Mouse (Mus musculus) MEL-GATA-1-ER (cell line): Measurements from ENCODE around the gene Smg6.

Source experiments
- DNase-seq: peaks from one replicate; pipeline ENCODE4 v3.0.0-alpha.2; 2012; ENCODE audit warnings: low read depth; ENCODE audit errors: extremely low read depth

The Smg6 gene

GRCm38 (mm10) chr11:75102763-75103339 is 177.2 kb downstream of the Smg6 start:
- DNase-seq, result no peak

GRCm38 (mm10) chr11:75106614-75107013 is 181.0 kb downstream of the Smg6 start:
- no peak for DNase-seq

- no peak for DNase-seq
Measured at GRCm38 (mm10) chr11:75108909-75109308, 183.3 kb downstream of the Smg6 start.

GRCm38 (mm10) chr11:75116379-75116778 is 190.8 kb downstream of the Smg6 start:
- no peak for DNase-seq

GRCm38 (mm10) chr11:75118141-75118540 is 192.5 kb downstream of the Smg6 start:
- no peak for DNase-seq

- no peak for DNase-seq
Measured at GRCm38 (mm10) chr11:75119298-75119697, 193.7 kb downstream of the Smg6 start.

- DNase-seq, result no peak
Measured at GRCm38 (mm10) chr11:75119841-75120240, 194.2 kb downstream of the Smg6 start.

GRCm38 (mm10) chr11:75121348-75121747 is 195.7 kb downstream of the Smg6 start:
- no peak for DNase-seq

- no peak for DNase-seq
Measured at GRCm38 (mm10) chr11:75124406-75124805, 198.8 kb downstream of the Smg6 start.

- no peak for DNase-seq
Measured at GRCm38 (mm10) chr11:75126384-75126783, 200.8 kb downstream of the Smg6 start.

- no peak for DNase-seq
Measured at GRCm38 (mm10) chr11:75129481-75129880, 203.9 kb downstream of the Smg6 start.

- no peak for DNase-seq
Measured at GRCm38 (mm10) chr11:75131300-75131699, 205.7 kb downstream of the Smg6 start.

- no peak for DNase-seq
Measured at GRCm38 (mm10) chr11:75132278-75132677, 206.7 kb downstream of the Smg6 start.

- DNase-seq, result no peak
Measured at GRCm38 (mm10) chr11:75133391-75133790, 207.8 kb downstream of the Smg6 start.

- no peak for DNase-seq
Measured at GRCm38 (mm10) chr11:75133951-75134350, 208.3 kb downstream of the Smg6 start.

- no peak for DNase-seq
Measured at GRCm38 (mm10) chr11:75134485-75135068, 209.0 kb downstream of the Smg6 start.

- no peak for DNase-seq
Measured at GRCm38 (mm10) chr11:75135358-75135757, 209.7 kb downstream of the Smg6 start.

GRCm38 (mm10) chr11:75136666-75137398 is 211.2 kb downstream of the Smg6 start:
- DNase-seq, result peak; percentile 42

- DNase-seq, result no peak
Measured at GRCm38 (mm10) chr11:75139122-75139963, 213.7 kb downstream of the Smg6 start.

GRCm38 (mm10) chr11:75140431-75140830 is 214.8 kb downstream of the Smg6 start:
- no peak for DNase-seq

GRCm38 (mm10) chr11:75141038-75141437 is 215.4 kb downstream of the Smg6 start:
- no peak for DNase-seq

- DNase-seq, result no peak
Measured at GRCm38 (mm10) chr11:75141913-75142312, 216.3 kb downstream of the Smg6 start.
